Mouse (Mus musculus): ENCODE measurements around the gene Alpl. TPM values are rescaled to one million over a fixed set of nuclear protein-coding genes. Genes with fewer than 3 reads are reported as not detected.

The Alpl gene
- under 1 TPM in 1 of 2 experiments, not detected in 1; 0.79 TPM for total RNA-seq (2023)

GRCm38 (mm10) chr4:137795611-137796557, at the start of gene Alpl:
Alpl (minus strand) TSS chr4:137796384.

Other genes starting within 250 kb of the Alpl start
- gene Ldlrad2, start 221.8 kb downstream of the Alpl start, total RNA-seq (2023) = not detected
- 100 to 1,000 TPM; 157 to 158 TPM for gene Usp48, start 202.6 kb downstream of the Alpl start, total RNA-seq (2023)
- gene Rap1gap, start 131.7 kb downstream of the Alpl start, total RNA-seq (2023) = 1 to 10 TPM; 1.5 to 3.2 TPM
- 10 to 100 TPM; 57.1 to 58.6 TPM for gene Ece1, start 65.9 kb upstream of the Alpl start, total RNA-seq (2023)
- gene Eif4g3, start 196.6 kb upstream of the Alpl start, total RNA-seq (2023) = 100 to 1,000 TPM; 248 to 289 TPM

Measured in monocyte, adult 59 days (primary cell).